Mouse (Mus musculus): Measurements from ENCODE around the gene Dnajc17.

Gene Dnajc17

GRCm38 (mm10) chr2:119208344-119209175 lies at the start of gene Dnajc17, which contains the start of gene Zfyve19:
Dnajc17 (minus strand) TSS chr2:119208795.
Zfyve19 (plus strand) TSS chr2:119208617.
- peak; percentile 100 for DNase-seq

DNA sequence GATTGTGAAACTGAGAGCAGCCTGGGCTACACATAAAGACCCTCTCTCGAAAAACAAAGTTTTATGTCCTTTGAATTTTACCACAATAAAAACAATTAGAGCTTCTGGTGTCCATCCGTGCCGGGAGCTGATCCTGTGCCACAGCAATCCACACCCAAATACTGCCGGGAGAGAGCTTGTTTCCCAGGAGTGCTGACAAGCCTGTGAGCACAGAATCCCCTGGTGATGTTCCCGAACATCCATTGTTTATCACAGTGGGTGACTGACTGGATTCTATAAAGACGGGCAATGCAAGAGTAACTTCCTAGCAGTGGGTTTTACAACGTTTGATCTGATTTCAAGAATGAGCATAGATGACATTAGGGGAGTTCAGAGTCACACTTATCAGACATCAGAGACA lies 46.4 kb upstream of the Dnajc17 start:
- no peak for DNase-seq

GRCm38 (mm10) chr2:119250826-119251478 lies 42.4 kb upstream of the Dnajc17 start:
- DNase-seq = peak; percentile 92

DNA sequence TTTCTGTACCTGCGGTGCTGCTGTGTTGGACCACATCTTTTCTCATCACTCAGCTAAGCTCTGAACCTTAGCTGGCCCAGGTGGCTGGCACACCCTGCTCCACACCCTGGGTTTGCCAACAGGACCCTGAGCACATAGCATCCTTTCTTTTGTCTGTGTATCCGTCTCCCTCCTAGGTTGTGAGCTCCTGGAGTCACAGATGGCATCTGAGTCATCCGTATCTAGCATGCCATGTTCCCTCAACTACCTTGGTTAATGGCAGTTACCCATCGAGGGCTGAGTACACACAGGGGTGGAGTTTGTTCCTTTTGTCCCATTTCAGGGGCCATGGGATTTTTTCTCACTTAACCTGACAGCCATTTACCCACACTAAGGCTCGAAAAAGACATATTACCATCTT lies 41.8 kb upstream of the Dnajc17 start:
- no peak for DNase-seq

DNA sequence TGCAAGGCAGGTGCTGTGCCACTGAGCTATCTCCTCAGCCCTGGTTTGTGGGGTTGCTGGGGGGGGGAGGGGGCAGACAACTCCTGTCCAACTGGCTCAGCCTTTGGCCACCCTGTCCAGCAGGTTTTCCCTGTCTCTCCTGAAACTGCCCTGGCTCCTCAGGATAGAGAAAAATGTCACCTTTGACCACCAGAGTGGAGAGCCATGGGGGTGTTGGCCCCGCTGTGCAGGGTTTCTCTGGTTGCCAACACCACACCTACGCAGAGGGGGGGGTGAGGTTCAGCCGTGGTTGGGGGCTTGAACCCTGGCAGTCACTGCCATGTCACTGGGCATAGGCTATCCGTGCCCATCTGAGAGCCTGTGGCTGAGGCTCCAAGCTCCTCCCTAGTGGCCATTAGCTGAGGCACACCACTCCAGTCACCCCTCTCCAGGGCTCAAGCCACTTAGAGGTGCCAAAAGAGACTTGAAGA lies 41.0 kb upstream of the Dnajc17 start:
- DNase-seq = no peak

- DNase-seq = no peak
Observed at GRCm38 (mm10) chr2:119247904-119248303, 39.3 kb upstream of the Dnajc17 start.

- no peak for DNase-seq
Observed at GRCm38 (mm10) chr2:119245246-119245645, 36.7 kb upstream of the Dnajc17 start.

GRCm38 (mm10) chr2:119242548-119242947 lies 34.0 kb upstream of the Dnajc17 start:
- no peak for DNase-seq

- no peak for DNase-seq
Observed at GRCm38 (mm10) chr2:119240819-119241186, 32.2 kb upstream of the Dnajc17 start.

DNA sequence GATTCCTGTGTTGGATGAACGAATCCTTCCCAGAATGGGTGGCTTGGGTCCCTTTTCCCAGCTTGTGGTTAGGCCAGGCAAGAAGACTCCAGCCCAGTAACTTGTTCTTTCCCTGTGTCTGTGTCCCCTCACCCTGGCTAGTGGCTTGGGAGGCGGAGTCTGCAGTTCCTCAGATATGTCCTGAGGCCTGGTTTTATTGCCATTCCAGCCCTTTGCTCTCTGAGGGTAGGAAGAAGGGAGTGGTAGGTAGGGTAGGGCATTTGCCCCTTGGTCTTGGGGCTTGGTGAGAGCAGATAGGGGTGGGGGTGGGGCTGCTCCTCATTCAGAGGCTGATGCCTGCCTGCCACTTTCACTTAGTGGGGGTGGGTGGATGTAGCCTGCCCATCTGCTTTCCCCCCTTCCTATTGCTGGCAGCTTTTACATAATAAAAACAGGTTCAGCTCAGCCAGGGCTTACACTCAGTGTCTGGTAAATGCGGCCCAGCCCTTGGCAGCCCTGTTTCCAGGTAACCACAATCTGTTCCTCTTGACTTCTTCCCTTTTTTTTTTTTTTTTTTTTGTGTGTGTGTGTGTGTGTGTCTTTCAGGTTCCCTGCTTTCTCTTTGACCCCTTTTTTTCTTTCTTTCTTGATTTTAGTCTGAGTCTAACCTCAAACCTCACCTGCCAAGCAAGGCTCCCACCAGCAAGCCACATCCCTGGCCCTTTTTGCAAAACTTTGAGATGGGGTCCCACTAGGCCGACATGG lies 31.7 kb upstream of the Dnajc17 start:
- no peak for DNase-seq

DNA sequence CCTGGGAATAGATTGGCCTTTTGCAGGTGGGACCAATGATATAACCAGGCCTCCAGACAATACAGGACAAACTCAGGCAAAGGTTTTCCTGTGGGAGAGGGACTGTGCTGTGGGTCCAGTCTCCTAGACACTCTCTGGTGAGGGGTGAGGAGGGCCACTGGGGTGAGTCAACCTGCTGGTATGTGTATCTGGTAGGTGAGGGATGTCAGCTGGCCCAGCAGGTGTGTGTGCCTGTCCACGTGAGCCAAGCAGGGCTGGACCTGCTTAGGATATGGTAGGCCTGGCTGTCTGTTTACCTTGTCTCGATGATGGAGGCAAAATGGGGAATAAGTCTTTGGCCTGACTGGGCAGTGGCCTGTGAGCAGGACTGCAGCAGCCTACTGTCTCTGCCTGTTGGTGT lies 30.1 kb upstream of the Dnajc17 start:
- DNase-seq = no peak

GRCm38 (mm10) chr2:119237871-119238220 lies 29.3 kb upstream of the Dnajc17 start:
- no peak for DNase-seq

DNA sequence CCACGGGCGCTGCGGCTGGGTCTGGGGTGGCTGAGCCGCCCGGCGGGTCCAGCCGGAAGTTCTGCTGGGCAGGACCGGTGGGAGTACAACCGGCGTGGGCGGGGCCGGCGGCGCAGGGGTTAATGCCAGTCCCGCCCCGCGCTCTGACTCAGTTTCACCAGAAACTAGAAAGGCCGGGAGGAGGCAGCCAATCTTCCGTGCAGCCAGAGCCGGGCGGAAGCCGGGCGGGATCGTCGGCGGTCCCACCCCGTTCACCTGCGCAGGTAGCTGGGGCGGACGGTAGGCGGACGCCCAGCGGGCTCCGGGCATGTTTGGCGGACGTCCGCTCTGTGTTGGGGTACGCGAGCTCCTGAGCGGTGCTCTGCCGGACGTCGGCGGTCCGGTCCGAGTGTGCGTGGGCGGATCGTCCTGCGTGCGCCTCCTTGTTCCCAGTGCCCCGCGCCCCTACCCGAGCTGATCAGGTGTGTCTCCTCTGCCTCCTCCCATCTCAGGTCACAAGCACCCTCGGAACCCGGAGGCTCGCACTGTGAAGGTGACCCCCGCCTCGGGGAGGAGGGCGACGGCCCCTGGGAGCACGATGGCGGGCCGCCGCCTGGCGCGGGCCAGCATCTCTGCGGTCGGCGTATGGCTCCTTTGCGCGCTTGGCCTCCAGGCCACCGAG lies 28.7 kb upstream of the Dnajc17 start, which contains the start of gene Spint1:
Gene Spint1 (plus strand): TSS at position 153 of the 661 bp plus-strand sequence.
- no peak for DNase-seq

- no peak for DNase-seq
Observed at GRCm38 (mm10) chr2:119236682-119237209, 28.2 kb upstream of the Dnajc17 start.

DNA sequence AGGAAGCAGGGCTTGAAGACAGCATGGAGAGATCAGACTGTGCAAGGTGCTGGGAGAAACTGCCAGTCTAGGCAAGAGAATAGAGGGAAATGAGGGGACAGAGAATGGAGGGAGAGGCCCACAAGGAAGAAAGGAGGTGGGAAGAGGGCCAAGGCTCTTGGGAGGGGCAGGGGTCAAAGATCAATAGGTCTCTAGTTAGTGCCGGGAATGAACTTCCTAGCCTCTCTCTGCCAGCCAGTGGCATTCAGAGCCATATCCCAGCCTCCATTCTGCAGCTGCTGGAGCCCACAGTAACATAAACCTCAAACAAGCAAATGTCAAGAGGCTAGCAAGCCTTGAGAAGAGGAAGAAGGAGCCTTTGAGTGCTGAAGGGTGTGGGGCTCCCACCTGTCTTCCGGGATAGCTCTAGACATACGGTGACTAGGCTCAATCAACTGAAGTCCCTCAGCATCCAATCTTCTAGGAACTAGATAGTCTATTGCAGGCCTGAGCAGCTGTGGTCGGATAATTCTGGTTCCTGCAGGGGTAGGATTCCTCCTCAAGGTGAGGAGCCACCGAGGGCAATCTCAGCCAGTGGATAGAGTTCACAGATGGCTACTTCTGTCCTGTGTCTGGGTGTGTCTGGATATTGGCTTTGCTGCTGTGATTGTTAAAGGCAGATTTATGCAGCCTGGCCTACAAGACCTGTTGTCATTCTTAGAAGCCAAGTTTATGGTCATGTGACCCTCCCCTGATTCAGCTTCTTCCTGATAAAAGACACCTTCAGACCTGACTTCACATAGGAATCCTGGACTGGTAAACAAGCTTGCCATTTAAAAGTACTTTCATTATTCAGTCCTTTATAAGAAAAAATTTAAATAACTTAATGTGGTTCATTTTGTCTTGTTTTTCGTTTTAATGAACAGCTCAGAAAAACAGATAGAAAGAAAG lies 21.4 kb upstream of the Dnajc17 start, which contains the start of gene Ppp1r14d:
Gene Ppp1r14d (minus strand): TSS at position 132 of the 930 bp plus-strand sequence.
- no peak for DNase-seq

GRCm38 (mm10) chr2:119209176-119209507 lies 547 bp upstream of the Dnajc17 start:
- no peak for DNase-seq

DNA sequence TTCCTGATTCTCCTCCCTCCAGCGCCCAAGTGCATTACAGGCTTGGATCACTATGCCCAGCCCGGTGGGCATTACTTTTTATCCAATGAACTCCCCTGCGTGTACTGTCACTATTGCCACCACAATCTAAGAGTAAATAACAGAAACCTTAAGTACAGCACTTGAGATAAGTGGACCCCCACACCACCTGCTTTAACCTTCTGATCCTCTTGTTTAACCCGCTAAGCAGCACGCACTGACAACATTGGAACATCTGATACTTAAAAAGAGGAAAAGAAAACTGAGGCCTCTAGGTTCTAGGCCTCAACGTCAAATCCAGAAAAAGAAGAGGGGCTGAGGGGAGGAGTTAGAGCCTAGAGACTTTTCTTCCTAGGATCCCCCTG lies 643 bp downstream of the Dnajc17 start:
- DNase-seq = no peak

GRCm38 (mm10) chr2:119203871-119204460 lies 4.6 kb downstream of the Dnajc17 start:
- peak; percentile 94 for DNase-seq

DNA sequence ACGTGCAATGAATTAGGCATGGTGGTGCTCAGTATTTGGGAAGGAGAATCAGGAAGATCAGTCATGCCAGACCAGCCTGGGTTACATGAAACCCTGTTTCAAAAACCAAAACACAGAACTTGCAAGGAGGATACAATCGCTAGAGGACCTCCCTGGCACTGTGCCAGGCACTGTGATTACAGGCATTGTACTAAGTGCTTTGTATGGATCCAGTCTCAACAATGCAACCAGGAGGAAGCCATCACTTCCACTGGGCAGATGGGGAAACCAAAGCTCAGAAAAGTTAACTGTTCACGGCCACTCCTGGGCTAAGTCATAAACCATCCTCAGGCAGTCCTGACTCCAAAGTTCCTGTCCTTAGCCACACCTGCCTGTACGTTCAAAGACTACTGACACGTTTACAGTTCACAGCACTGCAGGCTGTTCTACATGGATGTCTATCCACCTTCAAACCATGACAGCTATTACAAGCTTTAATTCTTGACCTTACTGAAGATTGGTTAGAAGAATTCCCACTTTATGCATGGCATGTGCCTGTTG lies 5.6 kb downstream of the Dnajc17 start:
- peak; percentile 94 for DNase-seq

DNA sequence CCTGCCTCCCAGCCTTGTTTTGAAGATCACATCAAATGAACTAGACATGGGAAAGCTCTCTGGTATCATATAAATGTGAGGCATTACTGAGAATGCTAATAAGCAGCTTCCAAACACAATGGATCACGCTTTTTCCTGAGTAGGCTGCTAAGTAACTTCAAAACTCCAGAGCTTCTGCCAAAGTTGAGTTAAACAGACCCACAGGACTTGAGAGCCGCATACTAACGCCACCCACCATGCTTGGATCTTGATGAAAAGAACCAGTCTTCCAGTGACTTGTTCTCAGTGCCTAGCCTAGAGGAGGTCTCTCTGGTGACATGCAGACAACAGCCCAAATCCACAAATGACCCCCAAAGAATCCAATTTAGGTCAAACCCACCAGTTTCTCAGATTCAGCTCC lies 9.7 kb downstream of the Dnajc17 start:
- DNase-seq = no peak

GRCm38 (mm10) chr2:119198049-119198448 lies 10.5 kb downstream of the Dnajc17 start:
- peak; percentile 81 for DNase-seq
